In genomic region chr17:71671840-71672546, GRCm38 (mm10) we compare ENCODE assay signal across 9 mouse cellular contexts. TPM values are rescaled to one million over a fixed set of nuclear protein-coding genes. Genes with fewer than 3 reads are reported as not detected.
A peak's percentile ranks its signal among the peaks of the same experiment; 100 is the strongest.
DNase-seq lines count a peak whose midpoint lies in the region; ATAC-seq and TF ChIP-seq lines count a peak whose summit lies in the region.
"Had no signal": no experiment of that assay in that cellular context is flagged by ENCODE, and none has a peak within 500 bp of the region (broad histone marks: within the 10 kb centered on the region; RNA-seq: fewer than 3 reads in every experiment).

No protein-coding gene starts in this region.

- TF ChIP-seq RAD21 in MEL (IDR thresholded peaks at IDR 0.05; ENCODE audit: low read depth, low read length): peak; percentile 43

- TF ChIP-seq CTCF in heart, postnatal 0 days (IDR thresholded peaks at IDR 0.05; ENCODE audit: low read depth): peak; percentile 45
- peak; percentile 49 to 85 (median 80) for TF ChIP-seq CTCF in MEL (IDR thresholded peaks at IDR 0.05 in 2 of 3, conservative IDR thresholded peaks at IDR 0.05 in 1 of 3; ENCODE audit: control insufficient read depth in 1 of 3, insufficient read depth in 1 of 3, low read depth in 2 of 3, low read length in 3 of 3, poor library complexity in 1 of 3, severe bottlenecking in 1 of 3)

- H3K36me3 ChIP-seq in heart, postnatal 0 days (replicated peaks; ENCODE audit: control insufficient read depth, insufficient read depth, low read length): no peaks in the 10 kb centered on the region
- H3K36me3 ChIP-seq in heart, embryonic 11.5 days (ENCODE audit: control insufficient read depth, insufficient read depth, low read length): no peaks in the 10 kb centered on the region
- H3K36me3 ChIP-seq in MEL (ENCODE audit: control insufficient read depth in 1 of 2, insufficient read depth in 2 of 2, low read length in 2 of 2): no peaks in the 10 kb centered on the region
- H3K36me3 ChIP-seq: embryonic facial prominence, embryonic 12.5 days had no signal

- DNase-seq in heart, postnatal 0 days (ENCODE audit: low spot score): no peak
- DNase-seq in 3T3-L1 (ENCODE audit: low read depth, low spot score): peak; percentile 56
- peak; percentile 69 for DNase-seq in MEL (ENCODE audit: low read depth, low spot score)
- DNase-seq in heart, postnatal 14 days: peak; percentile 49 to 74
- DNase-seq in layer of hippocampus, postnatal 36 days: no peak
- DNase-seq in layer of hippocampus, adult 9-10 months (ENCODE audit: low spot score): no peak

- no peaks in the 10 kb centered on the region for H3K9me3 ChIP-seq in heart, postnatal 0 days (replicated peaks; ENCODE audit: control insufficient read depth, low read length)
- H3K9me3 ChIP-seq in heart, embryonic 11.5 days (replicated peaks; ENCODE audit: control insufficient read depth, low read length): no peaks in the 10 kb centered on the region; the same call in 1 of the 2 replicates
- no peaks in the 10 kb centered on the region for H3K9me3 ChIP-seq in MEL (replicated peaks; ENCODE audit: insufficient read depth, low read length)
- H3K9me3 ChIP-seq: embryonic facial prominence, embryonic 12.5 days had no signal

- H3K4me2 ChIP-seq in heart, postnatal 0 days (ENCODE audit: low read depth, low read length): no peak overlapping the region
- no peak overlapping the region for H3K4me2 ChIP-seq in heart, embryonic 11.5 days
- H3K4me2 ChIP-seq: embryonic facial prominence, embryonic 12.5 days had no signal

- H3K9ac ChIP-seq in heart, postnatal 0 days (replicated peaks; ENCODE audit: low read depth, low read length): no peak overlapping the region
- H3K9ac ChIP-seq in heart, embryonic 11.5 days (ENCODE audit: low read depth, low read length): no peak overlapping the region
- 0 out of 2 replicates have a peak overlapping the region, but pooled peaks have one; percentile 23 for H3K9ac ChIP-seq in MEL (ENCODE audit: control insufficient read depth, low read depth, low read length, poor library complexity, severe bottlenecking)
- H3K9ac ChIP-seq: embryonic facial prominence, embryonic 12.5 days had no signal

- no peak overlapping the region for H3K4me3 ChIP-seq in heart, postnatal 0 days (ENCODE audit: low read depth, low read length)
- no peak overlapping the region for H3K4me3 ChIP-seq in heart, embryonic 11.5 days (ENCODE audit: low read depth, low read length)
- H3K4me3 ChIP-seq in MEL (ENCODE audit: control insufficient read depth in 1 of 2, insufficient read depth in 1 of 2, low read depth in 2 of 2, low read length in 2 of 2): peak overlapping the region in 1 of 2 experiments; percentile 43; a peak in 2 of 4 replicates
- H3K4me3 ChIP-seq: embryonic facial prominence, embryonic 12.5 days had no signal

- no peak for TF ChIP-seq EP300 in heart, postnatal 0 days (IDR thresholded peaks at IDR 0.05; ENCODE audit: low read depth)
- TF ChIP-seq EP300 in MEL (IDR thresholded peaks at IDR 0.05; ENCODE audit: low read depth in 1 of 2, low read length in 2 of 2): no peak

- no peaks in the 10 kb centered on the region for H3K79me2 ChIP-seq in MEL (ENCODE audit: control insufficient read depth, insufficient read depth, low read length, poor library complexity)

- intact Hi-C loops in heart, postnatal 14 days (cut with DNase I): loop anchor here (5.0 kb wide), 1 partner anchor 110 kb away; no protein-coding TSS in a partner anchor

- no peak overlapping the region for H3K27ac ChIP-seq in heart, postnatal 0 days (ENCODE audit: low read depth)
- H3K27ac ChIP-seq in heart, embryonic 11.5 days (ENCODE audit: low read depth, low read length): no peak overlapping the region
- H3K27ac ChIP-seq in MEL (ENCODE audit: control insufficient read depth, low read depth, low read length): no peak overlapping the region
- H3K27ac ChIP-seq: embryonic facial prominence, embryonic 12.5 days had no signal

- ATAC-seq in heart, postnatal 0 days (ENCODE audit: insufficient read depth, low read depth): no peak
- ATAC-seq in heart, embryonic 11.5 days (replicated peaks; ENCODE audit: insufficient number of reproducible peaks, low FRiP score, low TSS enrichment): no peak
- peak; percentile 76 for ATAC-seq in megakaryocyte progenitor cell, adult 5-6 weeks (replicated peaks; ENCODE audit: poor library complexity)

- no peaks in the 10 kb centered on the region for H3K27me3 ChIP-seq in heart, postnatal 0 days (ENCODE audit: control insufficient read depth, insufficient read depth, low read length)
- H3K27me3 ChIP-seq in heart, embryonic 11.5 days (ENCODE audit: control insufficient read depth, insufficient read depth, low read length): no peaks in the 10 kb centered on the region
- H3K27me3 ChIP-seq in MEL (ENCODE audit: control insufficient read depth in 1 of 2, insufficient read depth in 2 of 2, low read length in 2 of 2): no peaks in the 10 kb centered on the region
- H3K27me3 ChIP-seq: embryonic facial prominence, embryonic 12.5 days had no signal

- 0 out of 2 replicates have a peak, but pooled peaks cover 6% of the 10 kb centered on the region for H3K4me1 ChIP-seq in heart, postnatal 0 days (ENCODE audit: control insufficient read depth, insufficient read depth)
- no peaks in the 10 kb centered on the region for H3K4me1 ChIP-seq in heart, embryonic 11.5 days (ENCODE audit: control insufficient read depth, insufficient read depth, low read length)
- no peaks in the 10 kb centered on the region; a peak in 1 of 4 replicates for H3K4me1 ChIP-seq in MEL (ENCODE audit: control insufficient read depth in 1 of 2, insufficient read depth in 2 of 2, low read length in 2 of 2)
- H3K4me1 ChIP-seq: embryonic facial prominence, embryonic 12.5 days had no signal

- 54% methylated on average over 17 of the region's 17 CpGs for WGBS in heart, postnatal 0 days
- WGBS in heart, embryonic 11.5 days (ENCODE audit: insufficient replicate concordance): 50% methylated on average over 17 of the region's 17 CpGs

- TF ChIP-seq POLR2A in MEL (IDR thresholded peaks at IDR 0.05; ENCODE audit: control insufficient read depth in 1 of 2, insufficient read depth in 1 of 2, low read depth in 1 of 2, low read length in 2 of 2, poor library complexity in 1 of 2): no peak

TF ChIP-seq in MEL, 35 proteins besides CTCF, POLR2A, EP300 and RAD21:
- TF ChIP-seq SMC3 (IDR thresholded peaks at IDR 0.05; ENCODE audit: low read depth, low read length) (peak; percentile 85), MAX (IDR thresholded peaks at IDR 0.05; ENCODE audit: low read length) (no peak), ZC3H11A (IDR thresholded peaks at IDR 0.05; ENCODE audit: low read depth, low read length) (peak; percentile 32), NELFE (IDR thresholded peaks at IDR 0.05; ENCODE audit: low read depth, low read length) (no peak), MAFK (IDR thresholded peaks at IDR 0.05; ENCODE audit: borderline replicate concordance, low read depth, low read length) (no peak), CHD2 (IDR thresholded peaks at IDR 0.05; ENCODE audit: low read length) (no peak), BHLHE40 (IDR thresholded peaks at IDR 0.05; ENCODE audit: borderline replicate concordance, low read depth, low read length) (no peak), RCOR1 (IDR thresholded peaks at IDR 0.05; ENCODE audit: low read depth, low read length) (no peak)

RNA-seq across cellular contexts. Expression of gene Togaram2, which starts 1.1 kb away (rescaled TPM):
- total RNA-seq in heart, postnatal 0 days (2014; rRNA removed; ENCODE audit: low replicate concordance): 0.46 and 2.7 TPM in 2 replicates
- 1.0 and 1.1 TPM in 2 replicates for polyA plus RNA-seq in heart, postnatal 0 days (2015; fragmentation: Nextera tagmentation; extraction: Ambion mirVana)
- 1.9 and 3.1 TPM in 2 replicates for polyA plus RNA-seq in heart, embryonic 11.5 days (2014; fragmentation: Nextera tagmentation; extraction: Ambion mirVana)
- total RNA-seq in MEL (2012; rRNA removed): not detected in 2 replicates
- not detected for polyA plus RNA-seq in MEL (2012; ENCODE audit: insufficient read depth in 1 of 2, insufficient read length in 2 of 2, low read depth in 1 of 2, low replicate concordance in 2 of 2, missing spikeins in 1 of 2)
- 1 to 10 TPM; 2.0 to 2.3 TPM for total RNA-seq in heart, postnatal 14 days (2021)
- not detected in 2 replicates for total RNA-seq in megakaryocyte progenitor cell, adult 5-6 weeks (2015)
- total RNA-seq in megakaryocyte progenitor cell, adult 5-6 weeks (2017): 0.03 TPM in 1 of 2 replicates, not detected in the other
- 1 to 10 TPM; 1.0 to 1.6 TPM for total RNA-seq in layer of hippocampus, postnatal 36 days (2021)
- polyA plus RNA-seq: embryonic facial prominence, embryonic 12.5 days had no signal

RNA-seq across cellular contexts. Expression of gene Wdr43, which starts 56.3 kb away (rescaled TPM):
- 14.4 and 28.2 TPM in 2 replicates for total RNA-seq in heart, postnatal 0 days (2014; rRNA removed; ENCODE audit: low replicate concordance)
- 19.6 and 22.5 TPM in 2 replicates for polyA plus RNA-seq in heart, postnatal 0 days (2015; fragmentation: Nextera tagmentation; extraction: Ambion mirVana)
- polyA plus RNA-seq in heart, embryonic 11.5 days (2014; fragmentation: Nextera tagmentation; extraction: Ambion mirVana): 54.4 and 60.0 TPM in 2 replicates
- total RNA-seq in MEL (2012; rRNA removed): 243 and 249 TPM in 2 replicates
- 100 to 1,000 TPM; 175 to 393 TPM for polyA plus RNA-seq in MEL (2012; ENCODE audit: insufficient read depth in 1 of 2, insufficient read length in 2 of 2, low read depth in 1 of 2, low replicate concordance in 2 of 2, missing spikeins in 1 of 2)
- 10 to 100 TPM; 20.5 to 20.8 TPM for total RNA-seq in heart, postnatal 14 days (2021)
- total RNA-seq in megakaryocyte progenitor cell, adult 5-6 weeks (2015): 127 and 140 TPM in 2 replicates
- total RNA-seq in megakaryocyte progenitor cell, adult 5-6 weeks (2017): 312 and 380 TPM in 2 replicates
- total RNA-seq in layer of hippocampus, postnatal 36 days (2021): 10 to 100 TPM; 24.4 to 27.1 TPM

Comparison
In these comparisons a context has a peak if more than half of its experiments do, and no peak if none do; other contexts are left out.
1. DNase-seq: peak in 3T3-L1 (single experiment), MEL (single experiment) and heart, postnatal 14 days (2 of 2); none in heart, postnatal 0 days (single experiment), layer of hippocampus, postnatal 36 days (0 of 2) and layer of hippocampus, adult 9-10 months (single experiment).